Mouse (Mus musculus): ENCODE measurements around the gene Tox4. TPM values are rescaled to one million over a fixed set of nuclear protein-coding genes. Genes with fewer than 3 reads are reported as not detected.

The Tox4 gene
- polyA plus RNA-seq (2015; fragmentation: Nextera tagmentation; extraction: Ambion mirVana) = 36.8 TPM in 2 replicates

GRCm38 (mm10) chr14:52278932-52279746, at the start of gene Tox4, which contains the start of gene Rab2b:
Gene Tox4, plus strand, starts transcription at chr14:52279146.
Gene Rab2b, minus strand, starts transcription at chr14:52279545.
- peak within 1 kb of the TSS; percentile 85 for H3K27ac ChIP-seq (ENCODE audit: low read length)
- peak; percentile 99 for ATAC-seq

GRCm38 (mm10) chr14:52232249-52232648, 46.7 kb upstream of the Tox4 start:
- Histone ChIP-seq H3K36me3 (ENCODE audit: control insufficient read depth, insufficient read depth, low read length) (peaks cover 19% of the 10 kb centered on the region), H3K9me3 (ENCODE audit: control insufficient read depth, low read length) (no peaks in the 10 kb centered on the region), H3K9ac (ENCODE audit: low read depth, low read length) (no peak overlapping the region), H3K4me3 (ENCODE audit: low read length) (no peak overlapping the region), H3K27me3 (replicated peaks; ENCODE audit: control insufficient read depth, insufficient read depth, low read length) (no peaks in the 10 kb centered on the region), H3K27ac (ENCODE audit: low read length) (no peak overlapping the region), H3K4me2 (ENCODE audit: low read depth, low read length) (no peak overlapping the region), H3K4me1 (ENCODE audit: control insufficient read depth, insufficient read depth, low read length) (no peaks in the 10 kb centered on the region)
- WGBS = 82% methylated on average over 6 of the region's 6 CpGs
- no peak for ATAC-seq

More at GRCm38 (mm10) chr14:52278932-52279746, at the start of gene Tox4, which contains the start of gene Rab2b:
- Histone ChIP-seq H3K9me3 (ENCODE audit: control insufficient read depth, low read length) (no peaks in the 10 kb centered on the region), H3K36me3 (ENCODE audit: control insufficient read depth, insufficient read depth, low read length) (no peaks in the 10 kb centered on the region), H3K9ac (ENCODE audit: low read depth, low read length) (peak within 1 kb of the TSS; percentile 90), H3K4me3 (ENCODE audit: low read length) (peak within 1 kb of the TSS; percentile 89), H3K4me2 (ENCODE audit: low read depth, low read length) (peak within 1 kb of the TSS; percentile 64), H3K4me1 (ENCODE audit: control insufficient read depth, insufficient read depth, low read length) (peaks cover 7% of the 10 kb centered on the region), H3K27me3 (replicated peaks; ENCODE audit: control insufficient read depth, insufficient read depth, low read length) (no peaks in the 10 kb centered on the region)
- 0% methylated on average over 57 of the region's 66 CpGs for WGBS

- no peak for ATAC-seq
- Histone ChIP-seq H3K9me3 (ENCODE audit: control insufficient read depth, low read length) (no peaks in the 10 kb centered on the region), H3K27me3 (replicated peaks; ENCODE audit: control insufficient read depth, insufficient read depth, low read length) (no peaks in the 10 kb centered on the region), H3K4me3 (ENCODE audit: low read length) (no peak overlapping the region), H3K9ac (ENCODE audit: low read depth, low read length) (no peak overlapping the region), H3K4me1 (ENCODE audit: control insufficient read depth, insufficient read depth, low read length) (no peaks in the 10 kb centered on the region), H3K36me3 (ENCODE audit: control insufficient read depth, insufficient read depth, low read length) (peaks cover 23% of the 10 kb centered on the region), H3K27ac (ENCODE audit: low read length) (no peak overlapping the region), H3K4me2 (ENCODE audit: low read depth, low read length) (no peak overlapping the region)
- WGBS = 90% methylated on average over 7 of the region's 7 CpGs
Observed at GRCm38 (mm10) chr14:52235165-52235564, 43.8 kb upstream of the Tox4 start.

GRCm38 (mm10) chr14:52236216-52236615, 42.7 kb upstream of the Tox4 start:
- WGBS = 95% methylated on average over 1 of the region's 1 CpGs
- Histone ChIP-seq H3K27ac (ENCODE audit: low read length) (no peak overlapping the region), H3K27me3 (replicated peaks; ENCODE audit: control insufficient read depth, insufficient read depth, low read length) (no peaks in the 10 kb centered on the region), H3K36me3 (ENCODE audit: control insufficient read depth, insufficient read depth, low read length) (peaks cover 25% of the 10 kb centered on the region), H3K4me1 (ENCODE audit: control insufficient read depth, insufficient read depth, low read length) (no peaks in the 10 kb centered on the region), H3K4me3 (ENCODE audit: low read length) (no peak overlapping the region), H3K4me2 (ENCODE audit: low read depth, low read length) (no peak overlapping the region), H3K9me3 (ENCODE audit: control insufficient read depth, low read length) (no peaks in the 10 kb centered on the region), H3K9ac (ENCODE audit: low read depth, low read length) (no peak overlapping the region)
- ATAC-seq = no peak

DNA sequence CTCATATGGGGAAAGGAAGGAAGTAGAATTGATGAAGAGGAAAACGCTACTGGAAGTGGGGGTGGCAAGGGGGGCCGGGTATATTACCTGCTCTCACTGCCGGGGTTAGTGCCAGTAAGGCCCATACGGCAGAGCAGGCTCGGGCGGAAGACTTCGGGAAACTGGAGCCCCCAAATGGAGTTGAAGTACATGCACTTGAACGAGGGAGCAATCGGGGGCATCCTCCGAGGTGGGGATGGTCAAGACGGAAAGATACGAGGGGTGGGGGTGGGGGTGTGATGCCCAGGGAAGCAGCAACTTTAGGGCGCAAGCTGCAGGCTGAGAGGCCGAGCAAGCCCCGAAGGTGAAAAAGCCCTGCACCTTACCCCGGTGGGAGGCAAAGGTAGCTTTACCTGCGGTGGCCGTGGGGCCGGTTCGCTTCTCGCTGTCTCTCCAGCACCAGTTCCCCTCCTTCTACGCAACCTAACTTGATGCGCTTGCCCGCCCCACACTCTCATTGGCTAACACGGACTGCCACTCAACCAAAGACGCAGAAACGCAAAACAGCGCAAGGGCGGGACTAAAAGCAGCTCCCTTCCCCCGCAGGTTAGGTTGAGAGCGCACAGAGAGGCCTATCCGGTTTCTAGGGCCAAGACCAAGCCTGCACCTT, 34.8 kb upstream of the Tox4 start:
- Histone ChIP-seq H3K4me3 (ENCODE audit: low read length) (peak overlapping the region; percentile 84), H3K36me3 (ENCODE audit: control insufficient read depth, insufficient read depth, low read length) (0 out of 2 replicates have a peak, but pooled peaks cover 2% of the 10 kb centered on the region), H3K4me1 (ENCODE audit: control insufficient read depth, insufficient read depth, low read length) (peaks cover 3% of the 10 kb centered on the region), H3K27me3 (replicated peaks; ENCODE audit: control insufficient read depth, insufficient read depth, low read length) (no peaks in the 10 kb centered on the region), H3K9ac (ENCODE audit: low read depth, low read length) (peak overlapping the region; percentile 86), H3K27ac (ENCODE audit: low read length) (peak overlapping the region; percentile 91), H3K9me3 (ENCODE audit: control insufficient read depth, low read length) (no peaks in the 10 kb centered on the region), H3K4me2 (ENCODE audit: low read depth, low read length) (peak overlapping the region; percentile 81)
- peak; percentile 99 for ATAC-seq
- under 1% methylated on average over 32 of the region's 32 CpGs for WGBS

DNA sequence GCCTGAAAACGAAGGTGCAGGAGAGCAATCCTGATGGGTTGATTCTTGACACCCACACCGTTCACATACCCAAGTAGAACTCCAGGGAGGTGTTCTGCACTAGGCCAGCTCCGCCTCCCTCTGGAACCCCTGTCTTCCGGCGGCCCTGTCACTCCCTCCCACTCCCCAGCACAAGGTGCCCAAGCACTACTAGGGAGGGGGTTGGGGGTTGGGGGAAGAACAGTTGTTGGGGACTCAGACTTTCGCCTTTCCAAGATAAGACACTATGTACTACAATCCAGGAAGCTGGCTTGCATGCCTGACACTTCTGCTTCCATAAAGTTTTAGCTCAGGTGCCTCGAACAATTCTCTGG, 34.3 kb upstream of the Tox4 start:
- Histone ChIP-seq H3K4me1 (ENCODE audit: control insufficient read depth, insufficient read depth, low read length) (peaks cover 3% of the 10 kb centered on the region), H3K9ac (ENCODE audit: low read depth, low read length) (peak overlapping the region; percentile 86), H3K4me2 (ENCODE audit: low read depth, low read length) (peak overlapping the region; percentile 81), H3K36me3 (ENCODE audit: control insufficient read depth, insufficient read depth, low read length) (0 out of 2 replicates have a peak, but pooled peaks cover 2% of the 10 kb centered on the region), H3K27me3 (replicated peaks; ENCODE audit: control insufficient read depth, insufficient read depth, low read length) (no peaks in the 10 kb centered on the region), H3K9me3 (ENCODE audit: control insufficient read depth, low read length) (no peaks in the 10 kb centered on the region), H3K27ac (ENCODE audit: low read length) (peak overlapping the region; percentile 91), H3K4me3 (ENCODE audit: low read length) (peak overlapping the region; percentile 84)
- WGBS = 8% methylated on average over 7 of the region's 7 CpGs
- peak; percentile 84 for ATAC-seq

GRCm38 (mm10) chr14:52246129-52246528, 32.8 kb upstream of the Tox4 start:
- no peak overlapping the region for H3K27ac ChIP-seq (ENCODE audit: low read length)
- no peak overlapping the region for H3K4me2 ChIP-seq (ENCODE audit: low read depth, low read length)
- no peaks in the 10 kb centered on the region for H3K27me3 ChIP-seq (replicated peaks; ENCODE audit: control insufficient read depth, insufficient read depth, low read length)
- 77% methylated on average over 4 of the region's 4 CpGs for WGBS
- no peak for ATAC-seq
- no peaks in the 10 kb centered on the region for H3K9me3 ChIP-seq (ENCODE audit: control insufficient read depth, low read length)
- no peak overlapping the region for H3K9ac ChIP-seq (ENCODE audit: low read depth, low read length)
- H3K36me3 ChIP-seq (ENCODE audit: control insufficient read depth, insufficient read depth, low read length) = no peaks in the 10 kb centered on the region
- H3K4me3 ChIP-seq (ENCODE audit: low read length) = no peak overlapping the region
- peaks cover 3% of the 10 kb centered on the region for H3K4me1 ChIP-seq (ENCODE audit: control insufficient read depth, insufficient read depth, low read length)

- Histone ChIP-seq H3K4me2 (ENCODE audit: low read depth, low read length) (peak overlapping the region; percentile 83), H3K9me3 (ENCODE audit: control insufficient read depth, low read length) (no peaks in the 10 kb centered on the region), H3K4me3 (ENCODE audit: low read length) (peak overlapping the region; percentile 88), H3K9ac (ENCODE audit: low read depth, low read length) (peak overlapping the region; percentile 93), H3K27me3 (replicated peaks; ENCODE audit: control insufficient read depth, insufficient read depth, low read length) (no peaks in the 10 kb centered on the region), H3K36me3 (ENCODE audit: control insufficient read depth, insufficient read depth, low read length) (no peaks in the 10 kb centered on the region), H3K4me1 (ENCODE audit: control insufficient read depth, insufficient read depth, low read length) (peaks cover 12% of the 10 kb centered on the region), H3K27ac (ENCODE audit: low read length) (peak overlapping the region; percentile 91)
- WGBS = 6% methylated on average over 18 of the region's 18 CpGs
- ATAC-seq = no peak
Observed at GRCm38 (mm10) chr14:52256311-52257175, 22.4 kb upstream of the Tox4 start.
